Mouse (Mus musculus) heart, postnatal 0 days (tissue): Measurements from ENCODE around the gene Tpcn2.
A peak's percentile ranks its signal among the peaks of the same experiment; 100 is the strongest.

ENCODE experiments used
- CTCF ChIP-seq: IDR thresholded peaks from 2 replicates; pipeline ENCODE4 v1.5.1; 2016; ENCODE audit warnings: antibody characterized with exemption, control low read depth, low read depth
- EP300 ChIP-seq: IDR thresholded peaks from 2 replicates; pipeline ENCODE4 v1.6.1; 2016; ENCODE audit warnings: antibody characterized with exemption, low read depth

GRCm38 (mm10) chr7:145252715-145253476, 30.9 kb downstream of the Tpcn2 start:
- TF ChIP-seq CTCF (peak; percentile 83), EP300 (no peak)
